Mouse (Mus musculus) thymus, adult 2 months (tissue): ENCODE measurements around the gene D10Wsu102e. TPM values are rescaled to one million over a fixed set of nuclear protein-coding genes. Genes with fewer than 3 reads are reported as not detected.

Experiments used
- DNase-seq: peaks from one replicate; pipeline ENCODE4 v3.0.0; 2021
- H3K27ac ChIP-seq: fragments of 200-500 bp; 2 replicates; pipeline ENCODE4 v1.5.1; 2012; ENCODE audit warnings: low read length, control low read depth; ENCODE audit not compliant: control insufficient read depth, insufficient read depth
- H3K27me3 ChIP-seq: fragments of 200-500 bp; 2 replicates; pipeline ENCODE4 v1.6.1; 2012; ENCODE audit warnings: mild to moderate bottlenecking, low read length, moderate library complexity, mixed read lengths; ENCODE audit not compliant: control insufficient read depth, insufficient read depth
- H3K36me3 ChIP-seq: fragments of 200-500 bp; 2 replicates; pipeline ENCODE4 v1.6.1; 2012; ENCODE audit warnings: mild to moderate bottlenecking, low read length, moderate library complexity; ENCODE audit not compliant: control insufficient read depth, insufficient read depth
- H3K4me1 ChIP-seq: fragments of 200-500 bp; replicated peaks from 2 replicates; pipeline ENCODE4 v1.6.1; 2012; ENCODE audit warnings: low read length; ENCODE audit not compliant: control insufficient read depth, insufficient read depth
- H3K4me3 ChIP-seq: fragments of 200-500 bp; 2 replicates; pipeline ENCODE4 v1.5.1; 2012; ENCODE audit warnings: mild to moderate bottlenecking, low read length, control low read depth, moderate library complexity; ENCODE audit not compliant: control insufficient read depth, insufficient read depth
- CTCF ChIP-seq: fragments of 200-500 bp; IDR thresholded peaks from 2 replicates; pipeline ENCODE4 v1.5.1; 2012; ENCODE audit warnings: mild to moderate bottlenecking, control low read depth, low read length, moderate library complexity, borderline replicate concordance; ENCODE audit not compliant: control insufficient read depth, poor library complexity, insufficient read depth; ENCODE audit errors: extremely low read depth
- POLR2A ChIP-seq: fragments of 200-500 bp; IDR thresholded peaks from 2 replicates; pipeline ENCODE4 v1.6.1; 2012; ENCODE audit warnings: mild to moderate bottlenecking, low read length, control low read depth, moderate library complexity; ENCODE audit not compliant: control insufficient read depth, poor library complexity, insufficient read depth; ENCODE audit errors: extremely low read depth
- WGBS: fragments of 180-500 bp; shearing (Covaris S2); methylation state at CpG from one replicate; pipeline ENCODE4 v1.1.7; 2018; 5-methylcytosine and 5-hydroxymethylcytosine counted together
- polyA plus RNA-seq: library from polyadenylated mRNA; depleted of rRNA; stranded (reverse); fragments of >200 nt; gene quantifications from 2 replicates; pipeline ENCODE4 v1.2.3, GENCODE M21; 2012; rRNA removed

D10Wsu102e gene
- polyA plus RNA-seq, 1 experiment: 0.65 TPM

DNA sequence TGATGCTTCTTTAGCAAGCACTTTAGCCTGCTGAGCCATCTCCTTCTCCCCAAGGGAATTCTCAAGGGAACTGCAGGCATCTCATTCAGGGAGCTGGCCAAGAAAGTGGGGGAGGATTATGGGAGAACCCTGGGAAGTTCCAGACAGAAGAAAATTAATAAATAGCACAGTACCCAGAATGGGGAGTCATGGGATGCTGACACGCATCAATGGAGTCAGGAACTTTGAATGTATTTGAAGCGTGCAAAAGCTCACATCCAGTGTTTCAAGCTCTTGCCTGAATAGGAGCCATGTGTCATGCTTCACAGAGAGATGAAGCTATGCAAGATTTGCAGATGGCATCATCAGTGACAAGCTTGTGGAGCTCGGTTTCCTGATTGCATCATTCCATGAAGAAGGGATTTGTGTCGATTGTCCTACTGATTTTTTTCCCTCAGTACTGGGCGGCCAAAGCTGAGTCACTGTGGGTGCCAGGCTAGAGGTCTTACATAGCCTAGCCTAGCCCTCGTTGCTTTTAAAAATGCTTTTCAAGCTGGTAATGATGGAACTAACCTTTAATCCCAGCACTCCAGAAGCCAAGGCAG lies 170.5 kb downstream of the D10Wsu102e start:
- Histone ChIP-seq H3K27ac (no peak overlapping the region), H3K27me3 (peaks cover 2% of the 10 kb centered on the region; the same call in 1 of the 2 replicates), H3K36me3 (no peaks in the 10 kb centered on the region), H3K4me3 (no peak overlapping the region), H3K4me1 (0 out of 2 replicates have a peak, but pooled peaks cover 7% of the 10 kb centered on the region)
- TF ChIP-seq CTCF: no peak
- no peak for TF ChIP-seq POLR2A
- no peak for DNase-seq
- WGBS: 88% methylated on average over 6 of the region's 6 CpGs

- no peak for DNase-seq
- 10% methylated on average over 27 of the region's 27 CpGs for WGBS
- 0 out of 2 replicates have a peak, but pooled peaks cover 7% of the 10 kb centered on the region for H3K4me1 ChIP-seq
- TF ChIP-seq POLR2A: no peak
- no peak for TF ChIP-seq CTCF
- no peaks in the 10 kb centered on the region for H3K36me3 ChIP-seq
- no peak overlapping the region for H3K27ac ChIP-seq
- peak overlapping the region; percentile 8; the same call in 1 of the 2 replicates for H3K4me3 ChIP-seq
- H3K27me3 ChIP-seq: peaks cover 2% of the 10 kb centered on the region; the same call in 1 of the 2 replicates
Observed at GRCm38 (mm10) chr10:83533258-83533909, 173.4 kb downstream of the D10Wsu102e start.

- peak; percentile 50 for DNase-seq
- H3K27me3 ChIP-seq: peaks cover 2% of the 10 kb centered on the region; the same call in 1 of the 2 replicates
- TF ChIP-seq POLR2A: no peak
- no peak for TF ChIP-seq CTCF
- 0 out of 2 replicates have a peak, but pooled peaks cover 7% of the 10 kb centered on the region for H3K4me1 ChIP-seq
- WGBS: 2% methylated on average over 21 of the region's 21 CpGs
- peak within 1 kb of the TSS; percentile 8; the same call in 1 of the 2 replicates for H3K4me3 ChIP-seq
- H3K36me3 ChIP-seq: no peaks in the 10 kb centered on the region
- no peak within 1 kb of the TSS for H3K27ac ChIP-seq
Observed at GRCm38 (mm10) chr10:83533910-83534283, 173.9 kb downstream of the D10Wsu102e start, which contains the start of gene Aldh1l2. Aldh1l2 (minus strand) TSS chr10:83534140.

GRCm38 (mm10) chr10:83536436-83536835 lies 176.4 kb downstream of the D10Wsu102e start:
- H3K27me3 ChIP-seq: peaks cover 2% of the 10 kb centered on the region; the same call in 1 of the 2 replicates
- no peak for TF ChIP-seq POLR2A
- no peak for TF ChIP-seq CTCF

More at GRCm38 (mm10) chr10:83536436-83536835, 176.4 kb downstream of the D10Wsu102e start:
- no peak for DNase-seq
- no peak overlapping the region for H3K4me3 ChIP-seq
- no peaks in the 10 kb centered on the region for H3K36me3 ChIP-seq
- no peak overlapping the region for H3K27ac ChIP-seq
- WGBS: 14% methylated on average over 1 of the region's 1 CpGs
- H3K4me1 ChIP-seq: 0 out of 2 replicates have a peak, but pooled peaks cover 7% of the 10 kb centered on the region

Other genes with a start within 250 kb of the D10Wsu102e start
- 0.82 and 0.97 TPM in 2 replicates for gene Slc41a2, start 22.3 kb upstream of the D10Wsu102e start, polyA plus RNA-seq
- 0.27 and 0.48 TPM in 2 replicates for gene Aldh1l2, start 173.9 kb downstream of the D10Wsu102e start, polyA plus RNA-seq
- gene Washc4, start 183.5 kb downstream of the D10Wsu102e start, polyA plus RNA-seq: 3.9 and 4.2 TPM in 2 replicates